Mouse (Mus musculus) small intestine, adult 2 months (tissue): ENCODE data around the gene Ube2e2. TPM values are rescaled to one million over a fixed set of nuclear protein-coding genes. Genes with fewer than 3 reads are reported as not detected.

Experiments
- H3K27ac ChIP-seq: fragments of 200-500 bp; 2 replicates; pipeline ENCODE4 v1.5.1; 2012; ENCODE audit warnings: low read depth, low read length, control low read depth, inconsistent platforms; ENCODE audit not compliant: insufficient read depth
- H3K27me3 ChIP-seq: fragments of 200-500 bp; 2 replicates; pipeline ENCODE4 v1.6.1; 2012; ENCODE audit warnings: mild to moderate bottlenecking, moderate library complexity, low read length, inconsistent platforms; ENCODE audit not compliant: control insufficient read depth, insufficient read depth
- H3K36me3 ChIP-seq: fragments of 200-500 bp; 2 replicates; pipeline ENCODE4 v1.6.1; 2012; ENCODE audit warnings: mild to moderate bottlenecking, low read length, control low read depth, inconsistent platforms; ENCODE audit not compliant: control insufficient read depth, insufficient read depth
- H3K4me1 ChIP-seq: fragments of 200-500 bp; 2 replicates; pipeline ENCODE4 v1.6.1; 2012; ENCODE audit warnings: low read length, inconsistent platforms, mixed read lengths; ENCODE audit not compliant: control insufficient read depth, insufficient read depth, insufficient read length
- H3K4me3 ChIP-seq: fragments of 200-500 bp; 2 replicates; pipeline ENCODE4 v1.5.1; 2012; ENCODE audit warnings: low read depth, mild to moderate bottlenecking, control low read depth, inconsistent platforms, low read length, moderate library complexity
- CTCF ChIP-seq: fragments of 200-500 bp; IDR thresholded peaks from 2 replicates; pipeline ENCODE4 v1.5.1; 2012; ENCODE audit warnings: low read depth, mild to moderate bottlenecking, control low read depth, inconsistent platforms, low read length, moderate library complexity, mixed read lengths; ENCODE audit not compliant: insufficient replicate concordance, insufficient read length; ENCODE audit errors: extremely low read depth
- POLR2A ChIP-seq: fragments of 200-500 bp; IDR thresholded peaks from 2 replicates; pipeline ENCODE4 v1.6.1; 2012; ENCODE audit warnings: low read depth, mild to moderate bottlenecking, control low read depth, inconsistent platforms, low read length, moderate library complexity
- WGBS: fragments of 180-500 bp; shearing (Covaris S2); methylation state at CpG from one replicate; pipeline ENCODE4 v1.1.7; 2018; 5-methylcytosine and 5-hydroxymethylcytosine counted together
- polyA plus RNA-seq: library from polyadenylated mRNA; depleted of rRNA; stranded (reverse); fragments of >200 nt; gene quantifications from 2 replicates; pipeline ENCODE4 v1.2.3, GENCODE M21; 2012

Ube2e2 gene
- polyA plus RNA-seq, 1 experiment: 20.8 TPM

DNA sequence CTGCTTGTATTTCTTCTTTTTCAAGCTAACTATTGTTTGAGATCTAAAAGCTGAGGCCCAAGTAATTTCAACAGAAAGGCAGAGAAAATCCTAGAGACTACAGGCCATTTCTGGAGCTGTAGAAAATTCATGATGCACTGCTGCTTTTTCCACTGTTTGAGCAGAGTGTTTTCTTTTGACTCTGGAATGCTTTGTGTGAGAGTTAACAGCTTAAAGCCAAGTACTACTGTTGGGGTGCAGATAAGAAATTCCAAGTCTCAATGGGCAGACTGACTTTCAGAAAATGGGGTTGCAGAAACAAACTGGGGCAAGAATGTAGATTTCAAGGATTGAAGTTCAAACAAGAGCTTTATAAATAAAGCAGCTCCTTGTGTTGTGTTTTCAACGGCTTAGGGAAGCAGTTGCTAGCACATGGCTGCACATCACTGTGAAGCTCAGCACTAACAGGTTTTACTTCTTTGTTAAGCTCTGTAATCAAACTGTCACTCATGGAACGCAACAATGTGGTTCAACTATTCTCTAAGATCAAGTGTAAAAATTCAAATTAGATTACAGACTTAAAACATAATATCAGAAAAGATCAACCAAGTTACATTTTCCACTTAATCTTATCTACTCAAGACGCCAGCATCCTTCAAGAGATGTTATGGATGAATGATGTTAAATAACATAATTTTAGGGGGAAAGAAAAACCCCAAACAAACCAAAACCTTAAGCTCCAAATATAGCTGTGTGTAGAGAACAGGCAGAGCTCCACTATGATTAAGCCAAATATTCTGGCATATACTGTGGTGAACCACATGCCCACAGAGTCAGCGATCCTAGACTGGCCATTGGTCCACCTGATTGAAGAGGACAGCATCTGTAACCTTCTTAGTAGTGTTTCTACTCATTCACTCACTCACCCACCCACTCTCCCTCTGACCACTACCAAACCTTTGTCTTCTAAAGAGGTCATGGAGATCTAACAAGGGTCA is 236.0 kb downstream of the Ube2e2 start:
- no peak overlapping the region for H3K27ac ChIP-seq
- no peaks in the 10 kb centered on the region for H3K27me3 ChIP-seq
- 74% methylated on average over 4 of the region's 4 CpGs for WGBS
- H3K4me3 ChIP-seq: no peak overlapping the region
- no peaks in the 10 kb centered on the region for H3K36me3 ChIP-seq
- TF ChIP-seq POLR2A: no peak
- H3K4me1 ChIP-seq: no peaks in the 10 kb centered on the region

DNA sequence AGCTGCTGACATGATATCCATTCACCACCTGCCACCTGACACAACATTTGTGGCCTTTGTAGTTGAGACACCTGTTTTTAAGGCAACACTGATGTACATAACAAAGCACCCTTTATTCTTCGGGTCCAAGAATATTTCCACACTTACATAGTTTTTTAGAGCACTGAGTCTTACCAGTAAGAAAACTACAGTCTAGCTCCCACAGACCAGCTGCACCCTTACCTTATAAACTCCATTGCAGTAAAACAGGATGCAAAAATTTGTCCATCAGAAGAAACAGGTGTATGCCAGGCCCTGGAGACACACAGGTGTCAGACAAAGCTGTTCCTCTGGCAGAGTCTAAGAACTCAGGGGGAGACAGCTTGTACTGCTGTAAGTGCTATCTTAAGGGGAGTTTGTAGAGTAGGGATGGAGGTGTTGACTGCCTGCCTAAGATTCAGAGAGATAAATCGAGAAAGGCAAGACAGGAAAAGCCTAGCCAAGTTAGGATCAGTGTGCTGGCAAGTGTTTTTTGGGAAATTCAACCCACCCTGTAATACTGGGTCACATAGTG is 244.9 kb downstream of the Ube2e2 start:
- TF ChIP-seq POLR2A (no peak), CTCF (no peak)
- Histone ChIP-seq H3K4me3 (no peak overlapping the region), H3K27me3 (no peaks in the 10 kb centered on the region), H3K36me3 (no peaks in the 10 kb centered on the region), H3K27ac (no peak overlapping the region), H3K4me1 (no peaks in the 10 kb centered on the region)
- 46% methylated on average over 2 of the region's 2 CpGs for WGBS

DNA sequence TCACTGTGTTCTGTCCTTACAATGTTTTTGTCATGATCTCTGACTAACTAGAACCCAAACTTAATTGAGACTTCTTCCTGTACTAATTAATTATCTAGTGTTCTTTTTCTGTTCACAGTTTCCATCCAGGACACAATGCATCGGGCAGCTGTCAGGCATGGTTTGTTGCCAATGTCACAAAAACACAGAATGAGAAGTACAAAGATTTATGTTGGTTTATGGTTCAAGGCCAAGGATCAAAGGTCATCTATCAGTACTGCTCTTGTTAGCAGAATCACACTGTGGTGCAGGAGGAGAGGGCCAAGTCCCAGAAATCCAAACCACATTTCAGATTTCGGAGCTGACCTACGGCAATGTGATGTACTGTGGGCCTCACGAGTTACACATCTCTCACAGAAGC is 252.4 kb downstream of the Ube2e2 start:
- TF ChIP-seq CTCF (no peak), POLR2A (no peak)
- Histone ChIP-seq H3K4me3 (no peak overlapping the region), H3K4me1 (no peaks in the 10 kb centered on the region), H3K36me3 (no peaks in the 10 kb centered on the region), H3K27me3 (no peaks in the 10 kb centered on the region), H3K27ac (no peak overlapping the region)
- 77% methylated on average over 4 of the region's 4 CpGs for whole genome bisulfite sequencing

DNA sequence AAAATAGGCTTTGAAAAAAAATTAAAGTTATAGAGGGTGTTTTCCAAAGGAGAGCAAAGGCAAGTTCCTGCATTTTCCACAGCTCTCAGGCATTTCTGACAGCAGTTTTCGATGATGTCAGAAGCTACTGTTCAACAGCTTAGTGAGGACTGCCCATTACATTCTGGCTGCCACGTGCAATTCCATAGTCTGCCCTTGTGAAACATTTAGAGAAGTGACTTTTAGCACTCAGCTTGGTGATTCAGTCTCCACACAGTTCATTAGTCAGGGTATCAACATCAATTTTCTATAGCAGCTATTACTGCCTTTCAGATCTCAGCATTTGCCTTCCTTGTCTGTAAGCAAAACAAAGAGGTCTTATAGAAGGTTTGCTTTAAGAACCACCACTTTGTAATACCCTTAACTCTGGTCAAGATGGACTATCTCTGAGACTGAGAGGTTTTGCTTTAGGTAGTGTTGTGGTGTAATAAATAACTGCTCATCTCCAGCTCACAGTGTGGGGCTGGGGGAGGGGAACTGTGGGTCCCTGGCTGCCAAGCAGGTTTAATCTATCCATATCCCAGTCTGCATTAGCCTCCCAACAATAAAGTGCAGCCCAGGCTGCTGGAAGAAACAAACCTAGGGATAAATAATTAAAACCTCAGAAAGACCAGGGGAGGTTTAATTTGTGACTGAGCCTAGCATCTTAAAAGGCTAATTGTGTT is 255.2 kb downstream of the Ube2e2 start:
- TF ChIP-seq CTCF (no peak), POLR2A (no peak)
- no peaks in the 10 kb centered on the region for H3K4me1 ChIP-seq
- H3K27me3 ChIP-seq: no peaks in the 10 kb centered on the region
- no peak overlapping the region for H3K27ac ChIP-seq
- WGBS: 81% methylated on average over 2 of the region's 2 CpGs
- H3K4me3 ChIP-seq: no peak overlapping the region
- H3K36me3 ChIP-seq: no peaks in the 10 kb centered on the region

DNA sequence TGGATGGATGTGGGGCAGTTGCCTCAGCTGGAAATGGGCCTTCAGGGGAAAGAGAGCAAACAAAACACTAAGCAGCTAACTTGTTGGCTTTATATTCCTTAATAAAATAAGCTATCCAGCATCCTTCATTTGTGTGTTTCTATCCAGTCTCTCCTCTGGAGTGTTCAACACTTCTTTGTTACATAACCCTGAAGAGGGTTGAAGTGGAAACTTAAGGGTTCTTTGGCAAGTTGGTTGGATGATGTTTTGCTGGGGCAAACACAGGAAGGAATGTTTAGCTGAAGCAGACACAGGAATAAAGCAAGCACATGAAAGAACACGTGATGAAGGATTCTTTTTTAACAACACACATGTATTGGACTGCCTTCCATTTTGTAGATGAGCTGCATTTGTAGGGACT is 256.3 kb downstream of the Ube2e2 start:
- H3K4me1 ChIP-seq: no peaks in the 10 kb centered on the region
- no peak overlapping the region for H3K27ac ChIP-seq
- no peak overlapping the region for H3K4me3 ChIP-seq
- TF ChIP-seq POLR2A (no peak), CTCF (no peak)
- WGBS: 70% methylated on average over 1 of the region's 1 CpGs
- H3K27me3 ChIP-seq: no peaks in the 10 kb centered on the region
- no peaks in the 10 kb centered on the region for H3K36me3 ChIP-seq

DNA sequence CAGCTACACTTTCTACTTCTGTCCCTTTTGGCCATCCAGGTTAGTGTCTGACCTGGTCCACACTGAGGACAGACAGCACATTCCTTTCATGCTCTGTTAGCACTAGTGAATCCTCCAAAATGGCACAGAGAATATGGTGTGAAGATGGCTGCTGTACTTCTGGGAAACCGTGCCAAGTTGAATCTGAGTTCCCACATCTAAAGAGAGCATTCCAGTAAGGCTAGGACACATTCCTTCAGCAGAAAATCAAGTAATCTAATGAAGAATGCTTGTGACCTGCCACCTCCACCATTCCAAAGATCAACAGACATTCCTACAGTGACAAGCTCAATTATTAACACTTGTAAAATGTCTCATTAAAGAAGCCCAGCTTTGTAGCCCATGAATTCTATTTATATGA is 265.9 kb downstream of the Ube2e2 start:
- no peak overlapping the region for H3K4me3 ChIP-seq
- no peaks in the 10 kb centered on the region for H3K36me3 ChIP-seq
- WGBS: 72% methylated on average over 1 of the region's 1 CpGs
- H3K4me1 ChIP-seq: no peaks in the 10 kb centered on the region
- no peak overlapping the region for H3K27ac ChIP-seq
- no peaks in the 10 kb centered on the region for H3K27me3 ChIP-seq
- TF ChIP-seq CTCF: no peak
- TF ChIP-seq POLR2A: no peak

DNA sequence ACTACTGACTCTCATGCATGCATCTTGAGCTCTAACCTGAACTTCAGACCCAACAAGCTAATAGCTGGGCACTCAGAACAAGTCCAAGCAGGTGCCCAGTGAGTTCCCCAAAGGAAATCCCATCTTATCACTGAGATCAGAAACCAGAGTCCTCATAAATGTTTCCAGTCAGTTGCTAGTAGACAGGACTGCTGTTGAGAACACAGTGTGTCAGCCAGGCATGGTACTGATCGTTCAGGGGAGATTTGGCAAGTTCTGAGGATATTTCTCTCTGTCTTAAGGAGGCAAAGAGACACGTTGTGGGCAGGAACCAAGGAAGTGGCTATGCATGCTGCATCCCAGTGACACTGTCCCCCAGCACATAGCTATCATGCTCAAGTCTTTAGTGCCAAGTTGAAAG is 275.5 kb downstream of the Ube2e2 start:
- H3K4me3 ChIP-seq: no peak overlapping the region
- TF ChIP-seq POLR2A: no peak
- TF ChIP-seq CTCF: no peak
- H3K27ac ChIP-seq: no peak overlapping the region
- H3K4me1 ChIP-seq: no peaks in the 10 kb centered on the region
- 45% methylated on average over 2 of the region's 2 CpGs for WGBS
- no peaks in the 10 kb centered on the region for H3K36me3 ChIP-seq
- no peaks in the 10 kb centered on the region for H3K27me3 ChIP-seq
